Mouse (Mus musculus): ENCODE results near the gene Calhm3. TPM values are rescaled to one million over a fixed set of nuclear protein-coding genes. Genes with fewer than 3 reads are reported as not detected.

The Calhm3 gene
- polyA plus RNA-seq, 1 experiment: not detected

- no peaks in the 10 kb centered on the region for H3K4me1 ChIP-seq (ENCODE audit: control insufficient read depth, insufficient read depth, insufficient read length, low read length)
- no peak overlapping the region for H3K4me3 ChIP-seq (ENCODE audit: insufficient read depth, low read depth, low read length)
- H3K27ac ChIP-seq (replicated peaks; ENCODE audit: low read depth, low read length): no peak overlapping the region
Measured at GRCm38 (mm10) chr19:47118634-47119033, 38.9 kb downstream of the Calhm3 start.

GRCm38 (mm10) chr19:47104641-47105271 is 52.8 kb downstream of the Calhm3 start:
- no peak overlapping the region for H3K27ac ChIP-seq (replicated peaks; ENCODE audit: low read depth, low read length)
- H3K4me1 ChIP-seq (ENCODE audit: control insufficient read depth, insufficient read depth, insufficient read length, low read length): no peaks in the 10 kb centered on the region
- no peak overlapping the region for H3K4me3 ChIP-seq (ENCODE audit: insufficient read depth, low read depth, low read length)

Other genes starting within 250 kb of the Calhm3 start
- gene Ina, start 143.1 kb downstream of the Calhm3 start, polyA plus RNA-seq (2012; ENCODE audit: insufficient read depth, insufficient read length, missing spikeins): not detected in 2 replicates
- gene Nt5c2, start 142.6 kb downstream of the Calhm3 start, polyA plus RNA-seq (2012; ENCODE audit: insufficient read depth, insufficient read length, missing spikeins): 31.8 and 36.0 TPM in 2 replicates
- gene Pcgf6, start 106.9 kb downstream of the Calhm3 start, polyA plus RNA-seq (2012; ENCODE audit: insufficient read depth, insufficient read length, missing spikeins): 1.5 and 2.5 TPM in 2 replicates
- gene Taf5, start 90.0 kb downstream of the Calhm3 start, polyA plus RNA-seq (2012; ENCODE audit: insufficient read depth, insufficient read length, missing spikeins): 1.4 and 2.2 TPM in 2 replicates
- 3,706 and 4,472 TPM in 2 replicates for gene Usmg5, start 67.1 kb downstream of the Calhm3 start, polyA plus RNA-seq (2012; ENCODE audit: insufficient read depth, insufficient read length, missing spikeins)
- 3.2 and 5.5 TPM in 2 replicates for gene Pdcd11, start 67.0 kb downstream of the Calhm3 start, polyA plus RNA-seq (2012; ENCODE audit: insufficient read depth, insufficient read length, missing spikeins)
- gene Calhm2, start 19.5 kb downstream of the Calhm3 start, polyA plus RNA-seq (2012; ENCODE audit: insufficient read depth, insufficient read length, missing spikeins): 1.6 and 1.7 TPM in 2 replicates
- not detected in 2 replicates for gene Calhm1, start 13.5 kb downstream of the Calhm3 start, polyA plus RNA-seq (2012; ENCODE audit: insufficient read depth, insufficient read length, missing spikeins)
- gene Neurl1a, start 21.1 kb upstream of the Calhm3 start, polyA plus RNA-seq (2012; ENCODE audit: insufficient read depth, insufficient read length, missing spikeins): 5.7 and 5.8 TPM in 2 replicates

Measured in brown adipose tissue, adult 24 weeks (tissue).